Mouse (Mus musculus) fat pad, adult 2 months (tissue): ENCODE measurements at regions not wholly inside any gene's neighbourhood (a gene's known extent, or its start where the extent isn't known, plus 50 kb on each side); places are given as distances from the start of the nearest gene placed in this dataset.
A peak's percentile ranks its signal among the peaks of the same experiment; 100 is the strongest.

Source experiments
- DNase-seq: peaks from one replicate; pipeline ENCODE4 v3.0.0-alpha.2; 2011; ENCODE audit warnings: low read depth, low spot score; ENCODE audit errors: extremely low read depth

GRCm38 (mm10) chr3:50886336-50886735, 337.9 kb upstream of the Noct start:
- no peak for DNase-seq

DNA sequence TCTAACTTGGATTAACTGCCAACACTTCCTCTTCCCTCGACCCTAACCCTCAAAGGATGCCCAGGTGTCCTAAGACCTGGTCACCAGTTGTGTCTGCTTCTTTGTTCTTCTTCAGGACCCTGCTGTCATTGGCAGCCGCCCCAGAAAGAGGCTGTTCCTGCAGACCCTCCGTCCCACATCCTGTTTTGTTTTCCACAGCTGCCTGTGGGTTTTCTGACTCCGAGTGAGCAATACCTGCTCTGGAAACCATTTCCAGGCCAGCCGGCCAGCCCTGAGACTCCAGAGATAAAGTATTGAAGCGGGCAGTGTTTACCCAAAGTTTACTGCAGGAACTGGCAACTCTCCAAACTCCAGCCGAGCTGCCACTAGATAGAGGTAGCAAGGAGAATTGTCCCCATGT, 337.2 kb upstream of the Noct start:
- no peak for DNase-seq

DNA sequence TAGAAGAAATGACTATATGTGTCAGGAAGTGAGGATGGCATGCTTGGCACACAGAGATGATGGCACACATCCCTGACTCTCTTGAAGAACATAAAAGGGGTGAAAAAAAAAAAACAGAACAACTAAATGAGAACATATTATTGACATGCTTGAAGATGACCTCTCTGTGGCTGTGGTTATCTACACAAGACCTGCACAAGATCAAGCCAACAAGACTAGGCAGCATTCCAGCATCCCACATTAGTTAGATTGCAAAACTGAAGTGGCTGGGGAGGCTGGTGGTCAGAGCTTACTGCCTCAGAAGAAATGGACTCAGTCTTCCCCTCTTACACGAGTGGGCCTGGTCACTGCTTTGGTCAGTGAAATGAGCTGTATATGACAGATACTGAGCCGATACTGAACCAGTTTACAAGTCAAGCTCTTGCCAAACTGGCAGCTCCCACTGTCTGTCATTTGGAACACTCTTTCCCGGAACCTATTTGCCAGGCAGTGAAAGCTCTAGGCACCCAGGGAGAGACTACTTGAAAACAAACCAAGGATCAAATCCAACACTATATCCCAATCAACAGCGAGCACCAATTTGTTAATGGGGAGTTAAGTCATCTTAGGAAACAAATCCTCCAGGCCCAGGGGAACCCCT, 335.6 kb upstream of the Noct start:
- no peak for DNase-seq

DNA sequence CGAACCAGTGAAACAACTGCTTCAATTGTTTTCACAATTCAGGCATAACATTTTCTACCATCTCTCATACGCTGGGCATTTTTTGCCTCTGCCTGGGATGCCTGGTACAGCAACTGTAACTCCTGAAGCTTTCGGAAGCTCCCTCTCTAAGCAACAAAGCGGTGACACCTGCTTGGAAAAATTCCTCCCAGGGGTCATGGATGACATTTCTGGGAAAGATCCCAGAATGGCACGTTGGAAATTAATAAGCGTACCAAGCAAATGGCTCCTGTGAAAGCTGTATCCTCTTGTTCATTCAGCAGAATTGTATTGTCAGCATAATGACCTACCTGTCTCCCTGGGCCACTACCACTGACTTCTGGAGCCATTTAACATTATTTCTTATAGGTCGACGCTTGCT, 333.7 kb upstream of the Noct start:
- no peak for DNase-seq

- no peak for DNase-seq
These were observed 326.1 kb upstream of the Noct start for GRCm38 (mm10) chr3:50898179-50898578.

DNA sequence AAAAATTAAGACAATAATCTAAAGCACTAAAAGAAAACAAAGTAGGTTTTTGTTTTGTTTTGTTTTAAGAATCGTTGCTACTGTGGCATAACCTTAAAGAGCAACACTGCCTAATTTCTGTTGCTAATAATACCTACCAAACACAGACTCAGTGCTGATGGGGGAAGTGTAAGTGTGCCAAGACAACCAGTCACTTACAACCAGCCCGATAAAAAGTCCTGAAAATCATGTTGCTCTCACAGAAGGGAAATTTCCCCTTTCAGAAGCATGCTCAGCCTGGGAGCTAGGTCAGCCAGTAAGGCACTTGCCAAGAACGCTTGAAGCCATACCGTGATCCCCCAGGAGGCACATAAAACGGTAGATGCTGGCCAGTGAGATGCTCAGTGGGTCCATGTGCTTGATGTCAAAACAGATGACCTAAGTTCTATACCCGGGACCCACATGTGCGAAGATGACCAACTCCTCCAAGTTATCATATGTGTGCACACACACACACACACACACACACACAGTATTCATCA, 324.4 kb upstream of the Noct start:
- DNase-seq: no peak

- DNase-seq: no peak
These were observed 323.7 kb upstream of the Noct start for GRCm38 (mm10) chr3:50900566-50900965.

- DNase-seq: no peak
These were observed 322.9 kb upstream of the Noct start for GRCm38 (mm10) chr3:50901321-50901720.

DNA sequence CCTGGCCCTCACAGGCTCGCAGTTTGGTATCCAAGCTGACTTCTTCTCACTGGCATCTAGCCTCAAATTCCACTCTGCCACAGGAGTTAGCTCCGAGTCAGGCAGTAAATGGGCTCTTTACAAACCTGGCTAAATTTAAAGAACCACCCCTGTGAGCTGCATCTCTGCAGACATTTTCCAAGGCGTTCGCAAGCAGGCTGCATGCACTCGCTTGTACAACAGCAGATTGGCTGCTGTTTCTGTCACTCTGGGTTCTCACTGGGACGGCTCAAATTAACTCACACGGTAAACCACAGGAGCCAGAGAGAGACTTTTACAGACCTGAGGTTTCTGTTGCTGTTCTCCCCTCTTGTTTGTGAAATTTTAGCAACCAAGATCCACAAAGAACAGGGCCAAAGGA, 321.3 kb upstream of the Noct start:
- DNase-seq: no peak

DNA sequence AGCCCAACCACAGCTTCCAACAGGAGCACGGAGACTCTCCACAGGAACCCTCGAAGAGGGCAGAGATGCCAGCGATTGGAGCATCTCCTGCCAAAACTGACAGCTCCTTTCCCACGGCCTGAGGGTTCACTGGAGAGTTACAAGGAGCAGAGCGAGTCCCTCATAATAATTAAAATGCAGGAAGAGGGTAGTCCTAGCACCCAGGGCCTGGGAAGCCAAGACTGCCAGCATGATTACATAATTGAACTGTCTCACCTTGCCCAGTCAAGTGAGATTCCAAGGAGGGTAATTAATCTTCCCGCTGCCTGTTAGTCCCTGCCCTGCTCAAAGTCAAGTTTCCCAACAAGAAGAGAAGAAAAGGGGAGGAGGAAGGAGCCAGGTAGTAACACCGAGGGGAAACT, 319.5 kb upstream of the Noct start:
- DNase-seq: peak; percentile 76

GRCm38 (mm10) chr3:50905274-50905992, 318.8 kb upstream of the Noct start:
- DNase-seq: no peak

GRCm38 (mm10) chr3:50905993-50906831, 318.0 kb upstream of the Noct start:
- no peak for DNase-seq

DNA sequence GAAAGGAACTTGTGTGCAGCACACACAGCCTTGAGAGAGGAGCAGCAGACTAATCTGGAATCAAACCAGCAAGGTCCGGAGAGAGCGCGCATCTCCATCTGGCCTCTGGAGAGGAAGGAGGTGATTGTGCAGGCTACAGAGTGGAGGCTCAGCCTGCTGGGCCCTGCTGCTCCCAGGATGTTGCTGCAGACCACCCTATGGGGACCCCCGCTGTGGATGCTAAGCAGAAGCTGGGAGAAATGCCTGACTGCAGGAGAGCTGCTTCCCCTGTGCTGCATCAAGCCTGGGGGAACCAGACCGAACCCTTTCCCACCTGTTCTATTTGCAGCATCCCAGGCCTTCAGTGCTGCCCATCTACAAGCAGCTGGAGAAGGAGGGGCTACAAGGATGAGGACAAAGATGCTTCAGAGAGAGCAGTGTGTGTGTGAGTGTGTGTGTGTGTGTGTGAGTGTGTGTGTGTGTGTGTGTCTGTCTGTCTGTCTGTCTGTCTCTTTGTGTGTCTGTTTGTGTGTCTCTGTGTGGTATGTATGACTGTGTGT, 311.2 kb upstream of the Noct start:
- DNase-seq: no peak

GRCm38 (mm10) chr3:50914866-50915365, 309.3 kb upstream of the Noct start:
- no peak for DNase-seq

GRCm38 (mm10) chr3:50916305-50916854, 307.9 kb upstream of the Noct start:
- no peak for DNase-seq

DNA sequence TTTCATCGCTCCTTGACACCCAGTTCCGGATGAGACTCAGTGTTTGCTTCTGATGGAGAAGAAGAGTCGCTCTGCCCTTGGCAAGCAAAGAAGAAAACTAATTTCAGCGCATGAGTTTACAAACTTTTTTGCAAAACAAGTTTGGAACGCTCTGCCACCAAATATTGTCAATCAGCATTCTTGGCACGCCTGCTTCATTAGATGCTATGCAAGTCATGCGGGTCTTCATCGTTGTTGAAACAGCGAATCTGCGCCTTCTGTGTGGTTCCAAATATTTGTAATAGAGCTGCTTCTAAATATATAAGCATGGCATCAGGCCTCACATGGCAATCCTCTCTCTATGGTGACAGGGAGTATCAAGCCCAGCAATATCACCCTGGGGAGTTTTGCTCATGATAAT, 301.9 kb upstream of the Noct start:
- no peak for DNase-seq

DNA sequence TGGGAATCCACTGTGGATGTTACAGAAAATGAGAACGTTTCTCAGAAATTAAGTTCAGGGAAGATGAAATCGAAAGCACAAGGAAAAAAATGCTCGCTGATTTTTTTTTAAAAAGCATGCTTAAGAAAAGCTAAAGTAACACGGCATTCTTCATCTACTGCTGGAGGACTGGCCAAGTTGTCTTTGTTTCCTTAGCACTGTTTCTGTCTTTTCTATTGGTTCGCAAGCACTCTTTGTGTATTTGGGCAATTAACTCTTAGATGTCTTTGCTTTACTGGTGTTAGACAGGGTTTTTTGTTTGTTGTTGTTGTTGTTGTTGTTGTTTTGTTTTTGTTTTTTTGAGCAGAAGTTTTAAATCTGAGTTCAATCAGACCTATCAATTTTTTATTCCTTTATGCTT, 301.4 kb upstream of the Noct start:
- no peak for DNase-seq

DNA sequence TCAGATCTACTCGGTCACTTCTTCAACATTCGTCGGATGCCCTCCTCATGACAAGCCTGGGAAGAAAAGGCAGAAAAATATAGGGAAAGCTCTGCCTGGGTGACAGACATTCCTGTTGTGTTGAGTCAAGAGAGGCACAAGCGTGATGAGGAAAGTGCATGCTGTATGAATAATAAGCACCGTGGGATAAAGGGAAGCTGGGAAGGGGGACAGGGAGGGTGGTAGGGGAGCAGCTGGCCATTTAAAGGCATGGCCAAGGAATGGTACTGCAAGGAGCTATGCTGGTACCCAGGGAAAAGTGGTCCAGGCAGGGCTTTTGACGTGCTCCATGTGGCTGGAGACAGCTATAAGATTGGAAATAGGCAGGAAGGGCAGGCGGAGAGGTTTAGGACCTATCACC, 300.9 kb upstream of the Noct start:
- DNase-seq: no peak

- DNase-seq: no peak
These were observed 296.9 kb upstream of the Noct start for GRCm38 (mm10) chr3:50927318-50927717.

- DNase-seq: no peak
These were observed 295.2 kb upstream of the Noct start for GRCm38 (mm10) chr3:50929013-50929412.
